Mouse (Mus musculus) kidney, embryonic 15.5 days (tissue): ENCODE measurements around the gene Alkbh7. TPM values are rescaled to one million over a fixed set of nuclear protein-coding genes. Genes with fewer than 3 reads are reported as not detected.
A peak's percentile ranks its signal among the peaks of the same experiment; 100 is the strongest.

Experiments used
- ATAC-seq: fragments of 200-750 bp; cut with Nextera tagmentation; replicated peaks from 2 replicates; pipeline ENCODE4 v1.8.0; 2017; ENCODE audit warnings: moderate TSS enrichment; ENCODE audit not compliant: low FRiP score
- H3K27ac ChIP-seq: fragments of 300-500 bp; sonication (generic); 2 replicates; pipeline ENCODE4 v1.5.1; 2015; ENCODE audit warnings: mild to moderate bottlenecking, inconsistent platforms
- H3K27me3 ChIP-seq: fragments of 300-500 bp; sonication (generic); 2 replicates; pipeline ENCODE4 v1.6.1; 2015; ENCODE audit warnings: inconsistent platforms
- H3K36me3 ChIP-seq: fragments of 300-500 bp; sonication (generic); 2 replicates; pipeline ENCODE4 v1.6.1; 2015; ENCODE audit warnings: inconsistent platforms
- H3K4me1 ChIP-seq: fragments of 300-500 bp; sonication (generic); 2 replicates; pipeline ENCODE4 v1.6.1; 2015; ENCODE audit warnings: inconsistent platforms
- H3K4me2 ChIP-seq: fragments of 300-500 bp; sonication (generic); 2 replicates; pipeline ENCODE4 v1.6.1; 2015; ENCODE audit warnings: moderate library complexity, mild to moderate bottlenecking, inconsistent platforms
- H3K4me3 ChIP-seq: fragments of 300-500 bp; sonication (generic); replicated peaks from 2 replicates; pipeline ENCODE4 v1.5.1; 2015; ENCODE audit warnings: mild to moderate bottlenecking, inconsistent platforms
- H3K9ac ChIP-seq: fragments of 300-500 bp; sonication (generic); 2 replicates; pipeline ENCODE4 v1.6.1; 2015; ENCODE audit warnings: mild to moderate bottlenecking, inconsistent platforms
- H3K9me3 ChIP-seq: fragments of 300-500 bp; sonication (generic); replicated peaks from 2 replicates; pipeline ENCODE4 v1.6.1; 2016; ENCODE audit warnings: inconsistent platforms
- WGBS: fragments of 180-500 bp; shearing (Covaris S2); methylation state at CpG from one replicate; pipeline ENCODE4 v1.1.7; 2015; ENCODE audit warnings: mixed read lengths; 5-methylcytosine and 5-hydroxymethylcytosine counted together
- polyA plus RNA-seq: library from polyadenylated mRNA; unstranded; fragments of >200 nt; fragmentation: Nextera tagmentation; extraction: Ambion mirVana; gene quantifications from 2 replicates; pipeline ENCODE4 v1.2.1, GENCODE M21; 2015

Gene Alkbh7
- polyA plus RNA-seq, 1 experiment from 2014 or later: 56.7 TPM

DNA sequence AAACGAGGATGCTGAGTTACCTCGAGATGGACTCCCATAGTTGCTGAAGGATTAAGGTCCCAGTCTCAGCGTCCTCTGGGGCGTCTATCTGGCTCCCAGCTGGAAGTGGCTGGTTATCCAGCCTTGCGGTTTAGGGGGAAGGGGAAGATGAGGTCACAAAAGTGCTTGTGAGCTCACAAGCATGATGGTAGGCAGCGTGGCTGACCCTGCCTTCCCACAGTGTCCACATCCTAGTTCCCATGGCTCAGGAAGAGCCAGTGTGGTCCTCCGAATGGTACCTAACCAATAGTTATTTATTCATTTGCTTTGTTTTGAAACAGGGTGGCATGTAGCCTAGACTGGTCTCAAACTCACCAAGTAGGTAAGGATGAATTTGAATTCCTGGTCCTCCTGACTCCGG is 44.4 kb downstream of the Alkbh7 start, which contains the start of gene Slc25a41:
TSS of gene Slc25a41 (minus strand) at position 101 of the 400 bp plus-strand sequence.
- Histone ChIP-seq H3K4me3 (no peak within 1 kb of the TSS), H3K9ac (no peak within 1 kb of the TSS), H3K27me3 (peaks cover 15% of the 10 kb centered on the region), H3K4me1 (peaks cover 3% of the 10 kb centered on the region; the same call in 1 of the 2 replicates), H3K9me3 (no peaks in the 10 kb centered on the region), H3K4me2 (no peak within 1 kb of the TSS), H3K27ac (no peak within 1 kb of the TSS), H3K36me3 (peaks cover 11% of the 10 kb centered on the region)
- no peak for ATAC-seq
- WGBS: 78% methylated on average over 8 of the region's 8 CpGs

DNA sequence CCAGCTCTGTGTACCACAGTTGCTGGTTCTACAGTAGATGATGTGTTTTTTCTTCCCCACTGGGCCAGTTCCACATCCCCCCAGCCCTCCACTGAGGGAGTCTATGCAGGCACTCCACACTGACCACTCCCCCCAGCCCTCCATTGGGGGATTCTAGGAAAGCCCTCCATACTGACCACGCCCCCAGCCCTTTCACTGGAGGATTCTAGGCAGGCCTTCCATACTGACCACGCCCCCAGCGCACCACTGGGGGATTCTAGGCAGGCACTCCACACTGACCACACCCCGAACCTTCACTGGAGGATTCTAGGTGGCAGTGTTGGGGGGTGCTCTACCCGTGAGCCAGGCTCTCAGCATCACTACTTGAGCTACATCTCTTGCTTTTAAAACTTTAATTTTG is 50.3 kb downstream of the Alkbh7 start:
- ATAC-seq: peak; percentile 34
- Histone ChIP-seq H3K9me3 (no peaks in the 10 kb centered on the region), H3K4me3 (no peak overlapping the region), H3K36me3 (peaks cover 40% of the 10 kb centered on the region), H3K9ac (no peak overlapping the region), H3K27ac (no peak overlapping the region), H3K4me2 (no peak overlapping the region), H3K27me3 (no peaks in the 10 kb centered on the region), H3K4me1 (0 out of 2 replicates have a peak, but pooled peaks cover 5% of the 10 kb centered on the region)
- 49% methylated on average over 5 of the region's 5 CpGs for WGBS

DNA sequence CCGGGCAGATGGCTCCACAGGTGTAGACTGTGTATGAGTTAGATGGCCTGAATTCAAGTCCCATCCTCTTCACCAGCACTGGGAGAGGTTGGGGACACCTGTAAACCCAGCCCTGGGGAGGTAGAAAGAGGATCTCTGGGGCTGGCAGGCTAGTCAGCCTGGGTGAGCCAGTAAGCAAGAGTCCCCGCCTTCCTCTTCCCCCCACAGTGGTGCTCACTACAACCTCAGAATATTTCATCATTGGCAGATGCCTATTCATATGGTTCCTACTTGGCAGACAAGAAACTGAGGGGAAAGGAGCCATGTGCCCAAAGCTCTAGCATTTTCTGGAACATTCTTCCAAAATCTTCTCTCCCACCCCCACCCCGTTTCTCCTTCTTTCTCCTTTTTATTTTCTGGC is 51.7 kb downstream of the Alkbh7 start:
- Histone ChIP-seq H3K4me1 (0 out of 2 replicates have a peak, but pooled peaks cover 5% of the 10 kb centered on the region), H3K36me3 (peaks cover 54% of the 10 kb centered on the region), H3K27ac (no peak overlapping the region), H3K4me3 (no peak overlapping the region), H3K9me3 (no peaks in the 10 kb centered on the region), H3K4me2 (no peak overlapping the region), H3K27me3 (no peaks in the 10 kb centered on the region), H3K9ac (no peak overlapping the region)
- 87% methylated on average over 3 of the region's 3 CpGs for WGBS
- no peak for ATAC-seq

Other genes starting within 250 kb of the Alkbh7 start
- gene Nrtn, start 239.8 kb upstream of the Alkbh7 start, polyA plus RNA-seq: 6.5 and 7.1 TPM in 2 replicates
- 46.5 and 54.6 TPM in 2 replicates for gene Dus3l, start 232.6 kb upstream of the Alkbh7 start, polyA plus RNA-seq
- gene Prr22, start 227.1 kb upstream of the Alkbh7 start, polyA plus RNA-seq: 1.7 and 1.8 TPM in 2 replicates
- 3.7 and 4.1 TPM in 2 replicates for gene Rfx2, start 166.3 kb upstream of the Alkbh7 start, polyA plus RNA-seq
- not detected in 2 replicates for gene Acsbg2, start 122.9 kb upstream of the Alkbh7 start, polyA plus RNA-seq
- 0.27 and 0.30 TPM in 2 replicates for gene 1700061G19Rik, start 121.9 kb upstream of the Alkbh7 start, polyA plus RNA-seq
- gene Mllt1, start 61.9 kb upstream of the Alkbh7 start, polyA plus RNA-seq: 54.6 and 57.8 TPM in 2 replicates
- 0.15 TPM in 1 of 2 replicates, not detected in the other for gene Acer1, start 15.2 kb upstream of the Alkbh7 start, polyA plus RNA-seq
- gene Clpp, start 7.0 kb upstream of the Alkbh7 start, polyA plus RNA-seq: 150 and 165 TPM in 2 replicates
- gene Pspn, start 2.7 kb downstream of the Alkbh7 start, polyA plus RNA-seq: 0.87 and 1.3 TPM in 2 replicates
- 64.0 and 70.3 TPM in 2 replicates for gene Gtf2f1, start 13.9 kb downstream of the Alkbh7 start, polyA plus RNA-seq
- 0.30 and 0.37 TPM in 2 replicates for gene Gm17949, start 14.1 kb downstream of the Alkbh7 start, polyA plus RNA-seq
- gene Khsrp, start 34.2 kb downstream of the Alkbh7 start, polyA plus RNA-seq: 46.1 TPM in 2 replicates
- 0.26 TPM in 1 of 2 replicates, not detected in the other for gene Slc25a41, start 44.3 kb downstream of the Alkbh7 start, polyA plus RNA-seq
- 49.9 and 52.7 TPM in 2 replicates for gene Crb3, start 61.8 kb downstream of the Alkbh7 start, polyA plus RNA-seq
- 11.4 and 12.9 TPM in 2 replicates for gene Slc25a23, start 62.5 kb downstream of the Alkbh7 start, polyA plus RNA-seq
- 4.7 and 6.0 TPM in 2 replicates for gene Dennd1c, start 81.2 kb downstream of the Alkbh7 start, polyA plus RNA-seq
- 23.6 and 29.4 TPM in 2 replicates for gene Tubb4a, start 90.4 kb downstream of the Alkbh7 start, polyA plus RNA-seq
- gene Tnfsf9, start 108.0 kb downstream of the Alkbh7 start, polyA plus RNA-seq: 10.2 and 10.4 TPM in 2 replicates
- gene Cd70, start 152.4 kb downstream of the Alkbh7 start, polyA plus RNA-seq: 0.38 TPM in 1 of 2 replicates, not detected in the other
- 0.08 TPM in 1 of 2 replicates, not detected in the other for gene Tnfsf14, start 196.8 kb downstream of the Alkbh7 start, polyA plus RNA-seq
- gene C3, start 230.8 kb downstream of the Alkbh7 start, polyA plus RNA-seq: 2.3 and 5.4 TPM in 2 replicates